Mouse (Mus musculus): Measurements from ENCODE around the gene Mroh7. TPM values are rescaled to one million over a fixed set of nuclear protein-coding genes. Genes with fewer than 3 reads are reported as not detected.
A peak's percentile ranks its signal among the peaks of the same experiment; 100 is the strongest.
"Not testable (repeated sequence)": the region's sequence is repeated elsewhere in the genome, so short reads cannot be mapped to it uniquely, and the experiment has no call there.

The Mroh7 gene
- 0.41 and 1.2 TPM in 2 replicates for polyA plus RNA-seq (2015; fragmentation: Nextera tagmentation; extraction: Ambion mirVana)

DNA sequence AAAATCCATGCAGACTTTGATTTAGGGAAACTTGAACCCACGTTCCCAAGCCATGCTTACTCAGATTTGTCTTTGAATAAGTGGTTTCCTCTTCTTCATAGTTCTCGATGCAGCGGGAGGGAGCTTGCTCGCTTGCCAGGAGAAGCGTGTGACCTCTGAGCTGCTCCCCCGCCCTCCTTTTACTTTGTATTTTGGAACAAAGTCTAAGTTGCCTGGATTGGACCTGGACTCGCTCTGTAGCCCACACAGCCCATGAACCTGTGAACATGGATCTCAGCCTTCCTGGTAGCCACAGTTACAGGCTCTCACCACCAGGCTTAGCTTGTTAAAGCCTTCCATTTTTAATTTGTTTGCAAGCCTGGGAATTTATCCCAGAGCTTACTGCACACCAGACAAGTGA lies at the start of gene Mroh7:
Gene Mroh7 (minus strand): TSS at position 112 of the 400 bp plus-strand sequence.
- H3K9me3 ChIP-seq (ENCODE audit: control insufficient read depth, low read length): no peaks in the 10 kb centered on the region
- 85% methylated on average over 7 of the region's 7 CpGs for WGBS

DNA sequence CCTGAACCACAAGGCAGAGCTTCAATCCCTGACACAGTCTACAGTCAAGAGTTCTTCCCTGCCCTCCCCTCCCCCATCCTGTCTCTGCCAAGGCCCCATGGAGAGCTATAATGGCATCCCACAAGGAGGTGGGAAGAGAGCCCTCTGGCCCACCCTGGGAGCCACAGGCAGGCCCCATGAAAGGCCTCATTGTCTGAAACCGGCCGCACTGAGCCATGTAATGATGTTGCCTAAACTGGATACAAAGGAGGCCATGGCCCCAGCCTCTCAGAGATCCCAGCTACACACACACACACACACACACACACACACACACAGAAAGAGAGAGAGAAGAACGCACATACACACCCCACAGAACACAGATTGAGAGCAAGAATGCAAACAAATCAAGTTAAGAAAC lies 49.3 kb upstream of the Mroh7 start:
- H3K27ac ChIP-seq (ENCODE audit: low read depth, low read length): no peak overlapping the region
- no peaks in the 10 kb centered on the region for H3K9me3 ChIP-seq (ENCODE audit: control insufficient read depth, low read length)
- 10% methylated on average over 3 of the region's 3 CpGs for WGBS
- ATAC-seq: peak; percentile 66
- no peak overlapping the region for H3K4me3 ChIP-seq (ENCODE audit: low read length)
- no peaks in the 10 kb centered on the region for H3K36me3 ChIP-seq (ENCODE audit: control insufficient read depth, insufficient read depth, low read length)
- H3K4me1 ChIP-seq (ENCODE audit: control insufficient read depth, insufficient read depth, low read depth, low read length): peaks cover 29% of the 10 kb centered on the region
- no peak overlapping the region for H3K9ac ChIP-seq (ENCODE audit: low read depth, low read length)
- no peaks in the 10 kb centered on the region for H3K27me3 ChIP-seq (replicated peaks; ENCODE audit: control insufficient read depth, insufficient read depth, low read length)
- H3K4me2 ChIP-seq (ENCODE audit: low read length): no peak overlapping the region

More for the DNA sequence above, at the start of gene Mroh7:
- ATAC-seq: no peak
- Histone ChIP-seq H3K9ac (ENCODE audit: low read depth, low read length) (no peak within 1 kb of the TSS), H3K4me2 (ENCODE audit: low read length) (no peak within 1 kb of the TSS), H3K36me3 (ENCODE audit: control insufficient read depth, insufficient read depth, low read length) (no peaks in the 10 kb centered on the region), H3K4me1 (ENCODE audit: control insufficient read depth, insufficient read depth, low read depth, low read length) (no peaks in the 10 kb centered on the region), H3K27ac (ENCODE audit: low read depth, low read length) (no peak within 1 kb of the TSS), H3K4me3 (ENCODE audit: low read length) (no peak within 1 kb of the TSS), H3K27me3 (replicated peaks; ENCODE audit: control insufficient read depth, insufficient read depth, low read length) (no peaks in the 10 kb centered on the region)

DNA sequence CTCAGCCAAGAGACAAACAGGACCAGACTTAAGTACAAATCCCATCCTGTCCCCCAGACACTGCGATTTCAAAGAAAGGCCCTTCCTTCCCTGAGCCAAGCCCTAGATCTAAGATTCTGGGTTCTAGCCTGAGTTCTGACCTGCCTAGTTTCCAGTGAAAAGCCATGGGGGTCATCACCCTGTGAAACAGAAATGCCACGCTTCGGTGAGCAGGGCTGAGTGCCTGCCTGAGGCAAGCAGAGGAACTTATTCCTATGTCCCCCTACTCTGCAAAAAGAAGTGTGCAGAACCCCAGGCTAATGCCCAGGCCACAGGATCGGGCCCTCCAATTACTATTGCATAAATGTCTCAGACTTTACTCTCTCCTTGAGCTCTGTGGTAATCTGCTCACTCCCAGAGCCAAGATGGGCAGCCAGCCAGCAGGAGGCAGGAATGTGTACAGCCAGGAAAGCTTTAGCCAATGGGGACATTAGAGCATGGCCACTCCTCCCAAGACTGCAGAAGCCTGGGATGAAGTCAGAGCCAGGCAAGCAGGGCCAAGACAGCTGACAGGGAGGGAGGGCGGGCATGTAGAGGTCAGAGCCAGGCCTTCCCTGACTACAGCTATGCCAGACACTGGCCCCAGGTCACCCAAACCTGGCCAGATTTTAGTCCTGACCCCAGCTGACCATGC lies 47.5 kb upstream of the Mroh7 start:
- Histone ChIP-seq H3K9me3 (ENCODE audit: control insufficient read depth, low read length) (no peaks in the 10 kb centered on the region), H3K27ac (ENCODE audit: low read depth, low read length) (peak overlapping the region; percentile 75), H3K36me3 (ENCODE audit: control insufficient read depth, insufficient read depth, low read length) (no peaks in the 10 kb centered on the region), H3K27me3 (replicated peaks; ENCODE audit: control insufficient read depth, insufficient read depth, low read length) (no peaks in the 10 kb centered on the region), H3K4me1 (ENCODE audit: control insufficient read depth, insufficient read depth, low read depth, low read length) (peaks cover 27% of the 10 kb centered on the region), H3K4me3 (ENCODE audit: low read length) (no peak overlapping the region), H3K4me2 (ENCODE audit: low read length) (no peak overlapping the region), H3K9ac (ENCODE audit: low read depth, low read length) (peak overlapping the region; percentile 23)
- peak; percentile 87 for ATAC-seq
- 43% methylated on average over 5 of the region's 5 CpGs for WGBS

DNA sequence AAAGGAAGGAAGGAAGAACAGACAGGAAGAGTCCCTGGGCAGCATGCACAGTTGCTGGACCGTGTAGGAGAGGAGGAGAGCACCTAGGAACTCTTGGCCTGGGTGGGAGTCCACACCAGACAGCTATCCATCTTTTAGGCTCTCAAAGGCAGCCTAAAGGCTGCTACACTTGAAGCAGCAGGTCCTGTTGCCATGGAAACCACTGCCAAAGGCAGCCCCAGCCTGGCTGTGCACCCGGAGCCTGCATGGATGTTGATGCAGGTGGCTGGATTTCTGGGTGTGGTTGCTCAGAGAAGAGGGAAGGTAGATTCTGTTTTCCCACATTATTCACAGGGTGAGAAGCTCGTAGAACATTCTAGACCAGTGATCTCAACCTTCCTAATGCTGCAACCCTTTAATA lies 46.3 kb upstream of the Mroh7 start:
- Histone ChIP-seq H3K4me1 (ENCODE audit: control insufficient read depth, insufficient read depth, low read depth, low read length) (peaks cover 27% of the 10 kb centered on the region), H3K27me3 (replicated peaks; ENCODE audit: control insufficient read depth, insufficient read depth, low read length) (no peaks in the 10 kb centered on the region), H3K4me2 (ENCODE audit: low read length) (no peak overlapping the region), H3K27ac (ENCODE audit: low read depth, low read length) (peak overlapping the region; percentile 58), H3K4me3 (ENCODE audit: low read length) (no peak overlapping the region), H3K9ac (ENCODE audit: low read depth, low read length) (no peak overlapping the region), H3K9me3 (ENCODE audit: control insufficient read depth, low read length) (no peaks in the 10 kb centered on the region), H3K36me3 (ENCODE audit: control insufficient read depth, insufficient read depth, low read length) (no peaks in the 10 kb centered on the region)
- ATAC-seq: peak; percentile 68
- WGBS: 19% methylated on average over 3 of the region's 3 CpGs

DNA sequence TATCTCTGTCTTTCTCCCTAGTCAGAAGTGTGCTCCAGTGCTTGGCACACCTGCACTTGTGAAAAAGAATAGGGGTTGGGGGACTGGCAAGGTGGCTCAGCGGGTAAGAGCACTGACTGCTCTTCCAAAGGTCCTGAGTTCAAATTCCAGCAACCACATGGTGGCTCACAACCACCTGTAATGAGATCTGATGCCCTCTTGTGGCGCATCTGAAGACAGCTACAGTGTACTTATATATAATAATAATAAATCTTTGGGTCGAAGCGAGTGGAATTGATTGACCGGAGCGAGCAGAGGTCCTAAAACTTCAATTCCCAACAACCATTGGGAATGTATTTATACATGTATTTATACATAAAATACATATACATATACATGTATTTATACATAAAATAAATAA lies 45.0 kb upstream of the Mroh7 start:
- ATAC-seq; H3K9me3 ChIP-seq (ENCODE audit: control insufficient read depth, low read length); H3K27me3 ChIP-seq (replicated peaks; ENCODE audit: control insufficient read depth, insufficient read depth, low read length); H3K4me3 ChIP-seq (ENCODE audit: low read length); H3K36me3 ChIP-seq (ENCODE audit: control insufficient read depth, insufficient read depth, low read length); H3K9ac ChIP-seq (ENCODE audit: low read depth, low read length); H3K27ac ChIP-seq (ENCODE audit: low read depth, low read length); H3K4me2 ChIP-seq (ENCODE audit: low read length): not testable (repeated sequence)
- WGBS: 90% methylated on average over 6 of the region's 6 CpGs
- peaks cover 27% of the 10 kb centered on the region for H3K4me1 ChIP-seq (ENCODE audit: control insufficient read depth, insufficient read depth, low read depth, low read length)

DNA sequence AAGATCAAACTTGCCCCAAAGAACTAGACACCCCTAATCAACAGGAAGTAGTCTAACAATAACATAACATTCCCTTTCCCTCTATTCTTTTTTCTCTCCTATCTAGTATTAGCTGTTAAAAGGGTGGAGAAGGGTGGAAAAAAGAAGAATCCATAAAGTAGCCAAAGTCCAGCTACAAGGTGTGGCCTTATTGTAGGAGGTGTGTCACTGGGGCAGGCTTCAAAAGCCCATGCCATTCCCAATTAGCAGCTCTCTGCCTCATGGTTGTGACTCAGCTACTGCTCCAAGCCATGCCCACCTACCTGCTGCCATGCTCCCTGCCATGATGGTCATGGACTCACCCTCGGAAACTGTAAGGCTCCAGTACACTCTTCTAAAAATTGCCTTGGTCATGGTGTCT lies 41.8 kb upstream of the Mroh7 start:
- Histone ChIP-seq H3K4me2 (ENCODE audit: low read length) (no peak overlapping the region), H3K27ac (ENCODE audit: low read depth, low read length) (no peak overlapping the region), H3K36me3 (ENCODE audit: control insufficient read depth, insufficient read depth, low read length) (no peaks in the 10 kb centered on the region), H3K4me1 (ENCODE audit: control insufficient read depth, insufficient read depth, low read depth, low read length) (peaks cover 12% of the 10 kb centered on the region), H3K27me3 (replicated peaks; ENCODE audit: control insufficient read depth, insufficient read depth, low read length) (no peaks in the 10 kb centered on the region), H3K4me3 (ENCODE audit: low read length) (no peak overlapping the region), H3K9ac (ENCODE audit: low read depth, low read length) (no peak overlapping the region), H3K9me3 (ENCODE audit: control insufficient read depth, low read length) (no peaks in the 10 kb centered on the region)
- ATAC-seq: no peak
- 97% methylated on average over 1 of the region's 1 CpGs for WGBS

DNA sequence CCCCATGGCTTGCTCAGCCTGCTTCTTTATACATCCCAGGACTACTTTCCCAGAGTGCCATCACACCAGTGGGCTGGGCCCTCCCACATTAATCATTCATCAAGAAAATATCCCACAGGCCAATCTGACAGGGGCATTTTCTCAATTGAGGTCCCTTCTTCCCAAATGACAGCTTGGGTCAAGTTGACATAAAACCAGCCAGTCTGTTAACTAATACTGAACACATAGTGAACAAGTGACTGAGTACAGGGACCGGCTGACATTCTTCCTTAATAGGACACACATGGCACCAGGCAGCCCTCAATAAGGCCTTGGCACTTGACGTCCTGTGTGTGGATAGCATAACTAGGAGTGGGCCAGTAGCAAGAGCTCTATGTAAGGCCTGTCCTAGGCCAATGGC lies 38.6 kb upstream of the Mroh7 start:
- Histone ChIP-seq H3K9me3 (ENCODE audit: control insufficient read depth, low read length) (no peaks in the 10 kb centered on the region), H3K4me2 (ENCODE audit: low read length) (no peak overlapping the region), H3K36me3 (ENCODE audit: control insufficient read depth, insufficient read depth, low read length) (no peaks in the 10 kb centered on the region), H3K4me3 (ENCODE audit: low read length) (no peak overlapping the region), H3K27me3 (replicated peaks; ENCODE audit: control insufficient read depth, insufficient read depth, low read length) (no peaks in the 10 kb centered on the region), H3K27ac (ENCODE audit: low read depth, low read length) (no peak overlapping the region), H3K9ac (ENCODE audit: low read depth, low read length) (no peak overlapping the region), H3K4me1 (ENCODE audit: control insufficient read depth, insufficient read depth, low read depth, low read length) (no peaks in the 10 kb centered on the region)
- WGBS: 69% methylated on average over 2 of the region's 2 CpGs
- ATAC-seq: no peak

DNA sequence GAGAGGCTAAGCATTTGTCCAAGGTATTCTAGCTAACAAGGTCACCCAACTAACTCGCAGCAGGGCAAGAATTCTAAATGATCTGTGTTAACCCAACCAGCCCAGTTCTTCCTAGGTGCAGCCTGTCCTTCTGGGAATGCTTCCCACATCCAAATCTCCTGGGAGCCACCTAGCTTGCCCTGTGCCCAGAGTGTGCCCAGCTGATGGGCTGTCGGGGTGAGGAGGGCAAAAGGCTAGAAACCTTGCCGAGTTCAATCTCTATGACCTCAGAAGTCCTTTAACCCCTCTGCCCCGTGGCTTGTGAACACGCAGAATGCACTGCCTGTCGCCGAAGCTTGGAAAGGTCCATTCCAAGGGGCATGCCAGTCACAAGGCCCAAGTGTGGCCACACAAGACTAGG lies 33.4 kb upstream of the Mroh7 start:
- Histone ChIP-seq H3K36me3 (ENCODE audit: control insufficient read depth, insufficient read depth, low read length) (no peaks in the 10 kb centered on the region), H3K4me3 (ENCODE audit: low read length) (no peak overlapping the region), H3K4me1 (ENCODE audit: control insufficient read depth, insufficient read depth, low read depth, low read length) (no peaks in the 10 kb centered on the region), H3K9me3 (ENCODE audit: control insufficient read depth, low read length) (no peaks in the 10 kb centered on the region), H3K27ac (ENCODE audit: low read depth, low read length) (no peak overlapping the region), H3K27me3 (replicated peaks; ENCODE audit: control insufficient read depth, insufficient read depth, low read length) (no peaks in the 10 kb centered on the region), H3K4me2 (ENCODE audit: low read length) (no peak overlapping the region), H3K9ac (ENCODE audit: low read depth, low read length) (no peak overlapping the region)
- no peak for ATAC-seq
- WGBS: 63% methylated on average over 7 of the region's 7 CpGs

DNA sequence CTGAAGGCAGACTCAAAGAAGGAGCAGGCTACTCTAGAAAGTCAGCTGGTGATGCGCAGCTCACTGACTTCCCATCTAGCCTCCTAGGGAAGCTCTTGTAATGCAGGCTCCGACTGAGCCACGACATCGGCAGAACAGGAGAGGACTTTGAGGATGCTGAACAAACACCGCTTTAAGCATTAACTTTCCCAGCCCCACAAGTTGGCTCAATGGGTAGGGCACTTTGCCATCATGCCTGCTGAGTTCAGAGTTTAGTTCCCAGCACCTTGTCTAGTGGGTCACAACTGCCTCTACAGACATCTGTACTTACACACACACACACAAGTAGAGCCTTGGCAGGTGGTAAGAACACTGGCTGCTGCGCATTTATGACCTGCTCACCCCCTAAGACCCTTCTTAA lies 21.0 kb upstream of the Mroh7 start:
- peaks cover 19% of the 10 kb centered on the region for H3K4me1 ChIP-seq (ENCODE audit: control insufficient read depth, insufficient read depth, low read depth, low read length)
- WGBS: 86% methylated on average over 6 of the region's 6 CpGs

More for the DNA sequence above, 21.0 kb upstream of the Mroh7 start:
- no peak for ATAC-seq
- Histone ChIP-seq H3K27me3 (replicated peaks; ENCODE audit: control insufficient read depth, insufficient read depth, low read length) (no peaks in the 10 kb centered on the region), H3K9me3 (ENCODE audit: control insufficient read depth, low read length) (no peaks in the 10 kb centered on the region), H3K4me3 (ENCODE audit: low read length) (no peak overlapping the region), H3K4me2 (ENCODE audit: low read length) (no peak overlapping the region), H3K27ac (ENCODE audit: low read depth, low read length) (no peak overlapping the region), H3K36me3 (ENCODE audit: control insufficient read depth, insufficient read depth, low read length) (no peaks in the 10 kb centered on the region), H3K9ac (ENCODE audit: low read depth, low read length) (no peak overlapping the region)
